Mouse (Mus musculus) erythroblast, adult 5-6 weeks (primary cell): ENCODE results near the gene Esrrg. TPM values are rescaled to one million over a fixed set of nuclear protein-coding genes. Genes with fewer than 3 reads are reported as not detected.

Source experiments
- ATAC-seq: replicated peaks from 2 replicates; pipeline ENCODE4 v1.8.0; 2016; ENCODE audit warnings: moderate number of reproducible peaks, mild to moderate bottlenecking, moderate TSS enrichment, inconsistent platforms; ENCODE audit not compliant: poor library complexity, low FRiP score, severe bottlenecking
- total RNA-seq, 2 experiments: library from RNA; stranded (forward) in 1 of 2; stranded (reverse) in 1 of 2; fragments of 150-400 nt in 1 of 2; fragments of 200-764, 138-1000 nt in 1 of 2; gene quantifications; 2 replicates each; pipeline versions ENCODE4 v1.2.3 to v1.2.4; 2015 to 2017; ENCODE audit warnings: low replicate concordance in 2 of 2

Esrrg gene
- total RNA-seq, 2 experiments from 2014 or later: not detected

GRCm38 (mm10) chr1:188103179-188103578 is 494.6 kb downstream of the Esrrg start:
- ATAC-seq: no peak

GRCm38 (mm10) chr1:188105516-188105915 is 496.9 kb downstream of the Esrrg start:
- ATAC-seq: no peak

GRCm38 (mm10) chr1:188107946-188108345 is 499.4 kb downstream of the Esrrg start:
- ATAC-seq: no peak

- no peak for ATAC-seq
Observed at GRCm38 (mm10) chr1:188111552-188111951, 503.0 kb downstream of the Esrrg start.

GRCm38 (mm10) chr1:188113240-188113639 is 504.6 kb downstream of the Esrrg start:
- ATAC-seq: no peak

GRCm38 (mm10) chr1:188118125-188118524 is 509.5 kb downstream of the Esrrg start:
- ATAC-seq: no peak

- ATAC-seq: no peak
Observed at GRCm38 (mm10) chr1:188119806-188120205, 511.2 kb downstream of the Esrrg start.

- ATAC-seq: no peak
Observed at GRCm38 (mm10) chr1:188125521-188126021, 517.0 kb downstream of the Esrrg start.

- no peak for ATAC-seq
Observed at GRCm38 (mm10) chr1:188136126-188136525, 527.5 kb downstream of the Esrrg start.

GRCm38 (mm10) chr1:188139473-188139872 is 530.9 kb downstream of the Esrrg start:
- no peak for ATAC-seq

- ATAC-seq: no peak
Observed at GRCm38 (mm10) chr1:188140221-188140620, 531.6 kb downstream of the Esrrg start.

GRCm38 (mm10) chr1:188147381-188148156 is 539.0 kb downstream of the Esrrg start:
- no peak for ATAC-seq

- ATAC-seq: no peak
Observed at GRCm38 (mm10) chr1:188151066-188151465, 542.5 kb downstream of the Esrrg start.

GRCm38 (mm10) chr1:188152011-188152410 is 543.4 kb downstream of the Esrrg start:
- ATAC-seq: no peak

- ATAC-seq: no peak
Observed at GRCm38 (mm10) chr1:188153665-188154064, 545.1 kb downstream of the Esrrg start.

GRCm38 (mm10) chr1:188154466-188155110 is 546.0 kb downstream of the Esrrg start:
- no peak for ATAC-seq

GRCm38 (mm10) chr1:188155135-188155779 is 546.7 kb downstream of the Esrrg start:
- ATAC-seq: no peak

GRCm38 (mm10) chr1:188156520-188156919 is 547.9 kb downstream of the Esrrg start:
- no peak for ATAC-seq

GRCm38 (mm10) chr1:188157237-188157955 is 548.8 kb downstream of the Esrrg start:
- ATAC-seq: no peak

GRCm38 (mm10) chr1:188158675-188159074 is 550.1 kb downstream of the Esrrg start:
- no peak for ATAC-seq
